Mouse (Mus musculus) c-Kit-positive CD71-positive TER-119-positive erythroid progenitor cells, embryonic 14.5 days (primary cell): ENCODE results near the gene Ndufs1.
A peak's percentile ranks its signal among the peaks of the same experiment; 100 is the strongest.
"Not testable (repeated sequence)": the region's sequence is repeated elsewhere in the genome, so short reads cannot be mapped to it uniquely, and the experiment has no call there.

Source experiments
- DNase-seq: peaks from one replicate; pipeline ENCODE4 v3.0.0-alpha.2; 2013; ENCODE audit warnings: low spot score

Gene Ndufs1

GRCm38 (mm10) chr1:63176604-63177421 is at the start of gene Ndufs1, which contains the start of gene Eef1b2:
Ndufs1 (minus strand) TSS chr1:63176833.
Eef1b2 (plus strand) TSS chr1:63176825.
- DNase-seq = peak; percentile 94

- no peak for DNase-seq
Observed at GRCm38 (mm10) chr1:63225890-63226289, 49.3 kb upstream of the Ndufs1 start.

- no peak for DNase-seq
Observed at GRCm38 (mm10) chr1:63225009-63225408, 48.4 kb upstream of the Ndufs1 start.

- no peak for DNase-seq
Observed at GRCm38 (mm10) chr1:63219277-63219676, 42.6 kb upstream of the Ndufs1 start.

DNA sequence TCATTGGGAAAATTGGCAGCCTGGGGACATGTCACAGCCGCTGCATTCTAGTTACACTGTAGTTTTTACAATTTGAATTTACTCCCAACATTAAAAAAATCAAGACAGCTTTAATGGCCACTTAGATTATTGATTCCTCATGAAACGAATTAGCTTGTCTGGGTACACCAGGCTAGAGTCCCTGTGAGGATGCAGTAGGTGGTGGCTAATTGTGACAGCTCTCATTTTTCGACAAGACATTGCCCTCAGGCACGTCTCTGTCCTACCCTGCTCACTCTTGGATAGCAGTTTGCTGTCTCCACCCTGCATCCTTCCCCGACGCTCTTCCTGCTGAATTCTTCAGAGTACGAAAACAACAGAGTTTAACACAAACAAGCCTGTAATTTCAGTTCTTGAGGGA is 38.0 kb upstream of the Ndufs1 start:
- no peak for DNase-seq

DNA sequence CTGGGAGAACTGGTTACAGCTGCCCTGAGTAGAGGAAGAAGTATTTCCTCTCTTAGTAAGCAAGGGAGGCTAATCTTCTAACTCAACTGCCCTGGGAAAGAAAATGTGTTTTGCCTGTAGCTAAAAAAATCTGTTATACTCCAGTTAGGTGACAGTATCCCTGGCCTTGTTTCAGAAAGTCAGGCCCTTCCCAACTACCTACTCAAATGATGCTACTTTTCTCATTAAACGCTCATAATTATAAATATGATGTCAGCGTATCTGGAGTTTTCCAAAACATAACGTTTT is 37.6 kb upstream of the Ndufs1 start, which contains the start of gene Gpr1:
TSS of gene Gpr1 (minus strand) at position 273 of the 288 bp plus-strand sequence.
- DNase-seq = no peak

GRCm38 (mm10) chr1:63213478-63214270 is 37.0 kb upstream of the Ndufs1 start:
- DNase-seq = no peak

DNA sequence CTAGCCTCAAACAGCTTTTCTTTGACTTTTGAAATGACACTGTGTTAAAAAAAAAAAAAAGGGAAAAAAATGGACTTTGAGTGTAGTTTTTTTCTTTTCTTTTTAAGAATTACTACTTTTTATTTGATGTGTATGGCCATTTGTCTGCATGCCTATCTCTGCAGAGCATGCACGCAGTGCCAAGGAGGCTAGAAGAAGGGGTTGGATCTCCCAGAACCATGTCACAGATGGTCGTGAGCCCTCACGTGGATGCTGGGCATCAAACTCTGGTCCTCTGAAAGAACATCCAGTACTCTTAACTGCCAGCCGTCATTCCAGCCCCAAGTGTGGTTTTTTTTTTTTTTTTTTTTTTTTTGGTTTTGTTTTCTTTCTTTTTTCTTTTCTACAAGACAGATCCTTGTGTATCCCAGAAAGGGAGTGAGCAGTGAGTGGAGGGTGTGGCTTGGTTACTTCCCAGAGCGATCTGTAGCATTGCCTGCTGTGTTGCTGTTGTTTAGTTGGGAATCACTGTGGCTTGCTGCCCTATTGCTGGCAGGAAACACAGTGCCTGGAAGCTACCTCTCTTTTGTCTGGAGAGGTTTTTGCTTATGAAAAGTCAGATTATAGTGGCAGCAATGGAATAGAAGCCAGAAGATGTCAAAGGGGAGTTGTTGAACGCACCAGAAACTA is 33.4 kb upstream of the Ndufs1 start:
- DNase-seq = no peak

DNA sequence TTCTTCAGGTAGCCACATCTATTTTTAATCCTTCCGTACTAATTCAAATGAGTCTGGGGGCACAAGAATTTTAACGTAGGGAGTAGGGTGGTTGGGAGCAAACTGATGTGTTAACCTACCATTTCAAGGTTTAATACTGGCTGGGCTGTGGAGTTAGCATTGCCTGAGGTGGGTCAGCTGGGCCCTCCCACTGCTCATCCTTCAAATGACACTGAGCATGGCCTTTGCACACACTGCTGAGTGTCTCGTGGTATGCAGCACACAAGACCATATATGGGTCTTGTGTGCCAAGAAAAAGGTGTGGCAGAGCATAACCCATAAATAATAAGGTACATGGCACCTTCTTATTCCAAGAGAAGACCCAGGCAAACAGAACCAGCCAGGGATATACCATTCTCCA is 31.0 kb upstream of the Ndufs1 start:
- no peak for DNase-seq

- no peak for DNase-seq
Observed at GRCm38 (mm10) chr1:63204660-63205394, 28.2 kb upstream of the Ndufs1 start.

- no peak for DNase-seq
Observed at GRCm38 (mm10) chr1:63203950-63204659, 27.5 kb upstream of the Ndufs1 start.

- no peak for DNase-seq
Observed at GRCm38 (mm10) chr1:63203471-63203870, 26.8 kb upstream of the Ndufs1 start.

DNA sequence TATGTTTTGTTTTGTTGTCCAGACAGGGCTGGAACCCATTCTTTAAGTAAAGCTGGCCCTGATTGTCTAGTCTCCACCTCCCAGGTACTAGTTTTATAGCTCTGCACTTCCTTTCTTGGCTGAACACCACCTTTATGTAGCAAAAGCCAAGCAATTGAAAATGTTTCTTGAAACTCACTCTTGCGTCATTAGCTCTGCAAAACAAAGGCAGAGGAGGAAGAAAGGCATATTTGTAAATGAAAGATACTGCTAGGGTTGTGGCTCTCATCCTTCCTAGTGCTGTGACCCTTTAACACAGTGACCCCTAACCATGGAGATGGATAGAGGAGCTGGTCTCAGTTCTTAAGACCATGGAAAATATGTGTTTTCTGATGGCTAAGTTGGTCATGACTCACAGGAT is 25.0 kb upstream of the Ndufs1 start:
- DNase-seq = no peak

GRCm38 (mm10) chr1:63200322-63200721 is 23.7 kb upstream of the Ndufs1 start:
- no peak for DNase-seq

DNA sequence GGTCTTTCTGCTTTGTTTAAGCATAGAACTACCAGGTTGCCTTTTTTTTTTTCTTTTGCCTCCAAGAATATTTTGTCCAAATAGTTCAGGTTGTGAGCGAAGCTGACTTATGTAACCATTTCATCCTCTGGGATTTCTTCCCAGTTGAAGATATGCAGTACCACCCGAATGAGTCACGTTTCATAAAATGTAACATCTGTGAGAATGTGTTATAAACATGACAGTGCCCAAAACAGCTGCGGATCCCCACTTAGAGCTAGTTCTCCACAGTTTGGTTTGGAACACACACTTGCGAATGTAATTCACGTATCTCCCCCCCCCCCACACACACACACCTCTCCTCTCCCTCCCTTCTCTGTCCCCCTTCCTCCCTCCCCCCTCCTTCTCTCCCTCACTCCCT is 22.8 kb upstream of the Ndufs1 start:
- no peak for DNase-seq

DNA sequence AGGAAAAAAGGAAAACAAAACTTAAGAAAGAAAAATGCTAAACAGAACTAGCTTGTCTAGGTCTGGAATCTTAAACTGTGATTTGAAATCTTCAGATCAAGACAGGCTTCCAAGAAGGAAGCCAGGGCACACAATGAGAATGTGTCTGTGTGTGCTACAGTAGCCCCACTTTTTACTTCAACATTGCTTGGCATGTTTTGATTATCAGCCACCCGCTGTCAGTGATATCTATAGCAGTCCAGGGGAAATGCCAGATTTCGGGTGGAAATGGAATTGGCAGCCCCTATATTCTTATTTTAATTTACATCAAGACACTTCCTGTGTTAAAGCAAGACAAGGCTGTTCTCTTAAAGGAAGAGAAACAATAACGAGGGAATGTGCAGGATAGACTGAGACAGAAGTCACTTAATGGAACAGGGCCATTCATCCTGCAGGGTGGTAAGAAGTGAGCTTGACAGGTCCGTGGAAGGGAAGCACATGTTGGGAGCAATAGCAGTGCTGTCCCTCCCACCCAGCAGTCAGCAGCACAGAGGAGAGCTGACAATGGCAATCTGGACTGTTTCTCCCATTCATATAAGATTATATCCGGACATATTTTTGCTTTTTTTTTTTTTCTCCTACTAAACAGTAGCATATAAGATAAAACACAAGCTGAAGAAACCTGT is 19.3 kb upstream of the Ndufs1 start:
- no peak for DNase-seq

- no peak for DNase-seq
Observed at GRCm38 (mm10) chr1:63192306-63193065, 15.9 kb upstream of the Ndufs1 start.

DNA sequence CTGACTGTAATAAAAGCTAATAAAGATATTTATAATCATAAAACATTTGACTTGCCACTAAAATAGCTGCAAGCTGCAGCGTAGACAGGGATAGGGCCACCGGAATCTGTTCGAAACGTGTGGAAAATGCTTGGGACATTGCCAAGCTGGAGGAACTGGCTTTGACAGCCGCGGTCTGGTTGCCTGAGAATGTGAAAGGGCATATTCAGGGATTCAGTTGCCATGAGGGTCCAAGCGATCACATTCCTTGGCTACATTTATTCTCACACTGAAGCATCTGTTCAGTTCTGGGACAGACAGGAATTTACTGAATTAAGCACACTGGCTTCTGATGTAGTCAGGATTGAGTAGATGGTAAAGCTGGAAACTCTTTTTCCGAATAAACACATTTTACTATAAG is 14.2 kb upstream of the Ndufs1 start:
- DNase-seq = no peak

DNA sequence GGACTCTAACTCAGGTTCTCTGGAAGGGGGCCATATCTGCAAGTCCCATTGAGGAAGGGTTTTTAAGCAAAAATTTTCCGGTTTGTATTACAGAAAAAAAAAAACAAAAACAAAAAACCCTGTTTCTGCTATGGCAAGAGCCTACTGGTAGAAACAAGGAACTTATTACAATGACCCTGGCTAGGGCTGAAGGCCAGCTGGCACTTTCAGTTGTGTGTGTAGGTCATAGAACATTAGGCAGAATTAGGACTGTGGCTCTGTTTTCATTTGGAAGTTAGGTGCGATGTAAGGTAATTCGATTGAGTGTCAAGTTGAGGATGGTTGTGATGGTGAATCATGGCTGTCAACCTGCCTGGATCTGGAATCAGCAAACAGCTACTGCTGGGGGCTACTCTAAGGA is 11.9 kb upstream of the Ndufs1 start:
- no peak for DNase-seq

DNA sequence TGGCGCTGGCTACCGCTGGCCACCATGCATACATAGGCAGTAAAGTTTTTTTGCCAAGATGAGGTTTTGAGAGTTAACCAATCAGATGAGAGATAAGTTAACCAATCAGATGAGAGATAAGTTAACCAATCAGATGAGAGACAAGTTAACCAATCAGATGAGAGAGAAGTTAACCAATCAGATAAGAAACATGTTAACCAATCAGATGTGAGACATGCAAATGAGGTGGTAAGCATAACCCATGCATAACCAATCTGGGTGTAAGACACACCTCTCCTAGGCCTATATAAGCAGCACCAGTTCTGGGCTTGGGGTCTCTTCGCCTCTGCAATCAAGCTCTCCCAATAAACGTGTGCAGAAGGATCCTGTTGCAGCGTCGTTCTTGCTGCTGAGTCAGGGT is 8.8 kb upstream of the Ndufs1 start:
- not testable (repeated sequence) for DNase-seq
